Mouse (Mus musculus) CH12.LX (cell line): ENCODE data around the gene Gbx2.

Experiments used
- CTCF ChIP-seq, 2 experiments: IDR thresholded peaks in 1 of 2; conservative IDR thresholded peaks in 1 of 2; 2 replicates each; pipeline ENCODE4 v1.5.1; 2011 to 2012; ENCODE audit warnings: low read depth in 2 of 2, low read length in 2 of 2, improper control_type of control experiment in 1 of 2, inconsistent platforms in 1 of 2, mild to moderate bottlenecking in 1 of 2, moderate library complexity in 1 of 2
- ELF1 ChIP-seq: IDR thresholded peaks from 2 replicates; pipeline ENCODE4 v1.6.1; 2014; ENCODE audit warnings: low read depth, mild to moderate bottlenecking, inconsistent platforms, low read length, improper control_type of control experiment
- EP300 ChIP-seq: IDR thresholded peaks from 2 replicates; pipeline ENCODE4 v1.6.1; 2011; ENCODE audit warnings: low read length, improper control_type of control experiment
- JUN ChIP-seq: IDR thresholded peaks from 2 replicates; pipeline ENCODE4 v1.6.1; 2011; ENCODE audit warnings: low read depth, mild to moderate bottlenecking, low read length, improper control_type of control experiment, moderate library complexity; ENCODE audit not compliant: insufficient read depth
- MAFK ChIP-seq: IDR thresholded peaks from 2 replicates; pipeline ENCODE4 v1.6.1; 2011; ENCODE audit warnings: low read length, improper control_type of control experiment; ENCODE audit not compliant: insufficient replicate concordance
- MAX ChIP-seq: IDR thresholded peaks from 2 replicates; pipeline ENCODE4 v1.6.1; 2011; ENCODE audit warnings: low read length, improper control_type of control experiment
- MYC ChIP-seq: IDR thresholded peaks from 2 replicates; pipeline ENCODE4 v1.6.1; 2011; ENCODE audit warnings: low read depth, mild to moderate bottlenecking, improper control_type of control experiment, low read length
- RAD21 ChIP-seq: IDR thresholded peaks from 2 replicates; pipeline ENCODE4 v1.6.1; 2011; ENCODE audit warnings: low read depth, mild to moderate bottlenecking, low read length, improper control_type of control experiment, moderate library complexity
- TBP ChIP-seq: conservative IDR thresholded peaks from 2 replicates; pipeline ENCODE4 v1.6.1; 2011; ENCODE audit warnings: low read depth, low read length, improper control_type of control experiment
- ZNF384 ChIP-seq: IDR thresholded peaks from 2 replicates; pipeline ENCODE4 v1.6.1; 2012; ENCODE audit warnings: low read depth, low read length, improper control_type of control experiment, inconsistent platforms

DNA sequence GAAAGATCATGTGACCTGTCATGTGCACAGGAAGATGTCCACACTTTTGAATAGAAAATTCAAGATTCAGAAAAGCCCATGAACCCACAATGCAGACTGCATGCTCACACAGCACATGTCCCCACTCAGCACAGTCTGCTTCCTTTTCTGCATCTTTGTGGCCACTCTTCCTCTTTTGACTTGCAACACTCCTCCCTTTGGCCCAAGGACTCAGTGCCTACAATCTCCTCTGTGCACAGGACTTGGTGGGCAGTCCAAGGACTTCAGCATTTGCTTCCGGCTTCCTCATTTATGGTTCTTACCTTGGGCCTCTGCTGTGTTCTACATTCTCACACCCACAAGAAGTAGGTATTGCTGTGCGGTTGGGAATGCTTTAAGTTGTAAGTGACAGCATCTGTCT is 28.7 kb downstream of the Gbx2 start:
- TF ChIP-seq ELF1: no peak
- TF ChIP-seq JUN: no peak
- TF ChIP-seq CTCF (conservative IDR thresholded peaks at IDR 0.05 in 1 of 2, IDR thresholded peaks at IDR 0.05 in 1 of 2; ENCODE audit: low read depth in 2 of 2, low read length in 2 of 2): no peak
- TF ChIP-seq ZNF384: no peak
- no peak for TF ChIP-seq RAD21
- TF ChIP-seq EP300: no peak
- TF ChIP-seq TBP: no peak
- TF ChIP-seq MAX: no peak
- no peak for TF ChIP-seq MAFK
- no peak for TF ChIP-seq MYC
